Mouse (Mus musculus) heart, adult 2 months (tissue): ENCODE data around the gene Gm572. TPM values are rescaled to one million over a fixed set of nuclear protein-coding genes. Genes with fewer than 3 reads are reported as not detected.

Experiments
- DNase-seq, 2 experiments: peaks; one replicate each; pipeline ENCODE4 v3.0.0; 2021
- H3K27ac ChIP-seq: fragments of 200-600 bp; 2 replicates; pipeline ENCODE4 v1.8.1; 2022
- H3K27me3 ChIP-seq: fragments of 200-500 bp; 2 replicates; pipeline ENCODE4 v1.6.1; 2012; ENCODE audit warnings: mild to moderate bottlenecking, low read length, inconsistent platforms, mixed read lengths; ENCODE audit not compliant: control insufficient read depth, insufficient read depth
- H3K36me3 ChIP-seq: fragments of 200-500 bp; 2 replicates; pipeline ENCODE4 v1.6.1; 2012; ENCODE audit warnings: low read length, inconsistent platforms; ENCODE audit not compliant: control insufficient read depth, insufficient read depth
- H3K4me1 ChIP-seq: fragments of 200-500 bp; 2 replicates; pipeline ENCODE4 v1.6.1; 2011; ENCODE audit warnings: low read length; ENCODE audit not compliant: control insufficient read depth, insufficient read depth
- H3K4me3 ChIP-seq: fragments of 200-600 bp; 2 replicates; pipeline ENCODE4 v1.8.1; 2022
- H3K79me2 ChIP-seq: fragments of 200-500 bp; replicated peaks from 2 replicates; pipeline ENCODE4 v1.6.1; 2012; ENCODE audit warnings: mild to moderate bottlenecking, inconsistent platforms, low read length, moderate library complexity, mixed read lengths; ENCODE audit not compliant: control insufficient read depth, insufficient read depth
- H3K9ac ChIP-seq: fragments of 200-500 bp; 2 replicates; pipeline ENCODE4 v1.6.1; 2012; ENCODE audit warnings: low read depth, mild to moderate bottlenecking, control low read depth, inconsistent platforms, low read length, mixed read lengths
- CTCF ChIP-seq: fragments of 200-600 bp; IDR thresholded peaks from 2 replicates; pipeline ENCODE4 v1.8.1; 2022; ENCODE audit warnings: antibody characterized with exemption, mild to moderate bottlenecking, moderate library complexity
- EP300 ChIP-seq: fragments of 200-500 bp; IDR thresholded peaks from 2 replicates; pipeline ENCODE4 v1.6.1; 2011; ENCODE audit warnings: low read depth, low read length, control low read depth; ENCODE audit not compliant: insufficient read depth
- POLR2A ChIP-seq: fragments of 200-500 bp; IDR thresholded peaks from 2 replicates; pipeline ENCODE4 v1.6.1; 2011; ENCODE audit warnings: mild to moderate bottlenecking, low read depth, low read length, control low read depth; ENCODE audit not compliant: insufficient read depth
- WGBS: fragments of 180-500 bp; shearing (Covaris S2); methylation state at CpG from one replicate; pipeline ENCODE4 v1.1.7; 2018; 5-methylcytosine and 5-hydroxymethylcytosine counted together
- intact Hi-C: fragments of 180-260 bp; cut with DNase I; formaldehyde crosslinking; loops from one replicate; pipeline ENCODE4 v1.15.1; 2025
- polyA plus RNA-seq: library from polyadenylated mRNA; depleted of rRNA; stranded (reverse); fragments of >200 nt; gene quantifications from 2 replicates; pipeline ENCODE4 v1.2.3, GENCODE M21; 2012; rRNA removed
- total RNA-seq, 2 experiments: library from RNA; stranded (reverse); gene quantifications; 2 replicates each; pipeline ENCODE4 v1.2.3; 2021

The Gm572 gene
- total and polyA plus RNA-seq, 3 experiments = 1.9 to 5.0 (median 4.5) TPM

DNA sequence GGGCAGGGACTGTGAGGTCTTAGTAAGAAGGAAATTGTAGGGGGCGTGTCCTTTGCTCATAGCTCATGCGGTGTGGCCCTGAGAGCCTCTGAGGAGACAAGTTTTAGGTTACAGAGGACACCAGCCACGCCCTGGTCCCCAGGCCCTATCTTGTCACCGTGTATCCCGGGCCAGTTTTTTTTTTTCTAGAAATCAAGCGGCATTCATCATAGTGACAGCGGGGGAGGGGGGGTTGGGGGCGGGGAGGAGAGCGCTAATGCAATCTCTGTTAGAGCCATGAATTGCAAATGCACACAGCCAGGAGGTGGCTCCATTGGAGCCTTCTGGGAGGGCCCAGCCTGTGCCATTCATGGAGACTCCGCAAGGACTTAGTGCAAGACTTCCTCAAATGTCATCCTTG, 68.2 kb downstream of the Gm572 start:
- H3K36me3 ChIP-seq = no peaks in the 10 kb centered on the region
- H3K27ac ChIP-seq = no peak overlapping the region
- H3K9ac ChIP-seq = no peak overlapping the region
- TF ChIP-seq POLR2A (no peak), EP300 (no peak), CTCF (no peak)
- H3K27me3 ChIP-seq = no peaks in the 10 kb centered on the region
- no peak overlapping the region for H3K4me3 ChIP-seq
- H3K79me2 ChIP-seq = no peaks in the 10 kb centered on the region
- intact Hi-C loops = no loop called here
- DNase-seq = no peak
- no peaks in the 10 kb centered on the region for H3K4me1 ChIP-seq
- WGBS = 32% methylated on average over 10 of the region's 10 CpGs

DNA sequence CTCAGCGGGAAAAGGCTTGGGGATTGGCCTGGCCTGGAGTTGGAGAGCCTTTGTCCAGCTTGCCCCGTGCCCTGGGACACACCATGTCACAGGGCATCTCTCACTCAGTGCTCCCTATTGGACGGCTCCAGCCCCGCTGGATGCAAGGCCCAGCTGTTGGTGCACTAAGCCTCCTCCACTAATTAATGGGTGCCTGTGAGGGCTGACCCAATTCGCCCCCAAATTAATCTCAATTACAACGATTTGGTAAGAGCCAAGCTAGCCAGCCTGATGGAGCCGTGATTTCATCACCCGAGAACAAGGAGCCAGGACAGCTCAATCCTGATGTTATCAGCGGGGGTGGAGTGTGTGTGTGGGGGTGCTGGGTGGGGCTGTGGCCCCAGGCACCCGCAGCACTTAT, 69.5 kb downstream of the Gm572 start:
- intact Hi-C loops = no loop called here
- H3K79me2 ChIP-seq = no peaks in the 10 kb centered on the region
- 65% methylated on average over 10 of the region's 10 CpGs for WGBS
- H3K4me1 ChIP-seq = no peaks in the 10 kb centered on the region
- H3K27me3 ChIP-seq = no peaks in the 10 kb centered on the region
- TF ChIP-seq EP300 (no peak), CTCF (no peak), POLR2A (no peak)
- no peak for DNase-seq
- no peaks in the 10 kb centered on the region for H3K36me3 ChIP-seq
- H3K27ac ChIP-seq = no peak overlapping the region
- H3K9ac ChIP-seq = no peak overlapping the region
- no peak overlapping the region for H3K4me3 ChIP-seq

DNA sequence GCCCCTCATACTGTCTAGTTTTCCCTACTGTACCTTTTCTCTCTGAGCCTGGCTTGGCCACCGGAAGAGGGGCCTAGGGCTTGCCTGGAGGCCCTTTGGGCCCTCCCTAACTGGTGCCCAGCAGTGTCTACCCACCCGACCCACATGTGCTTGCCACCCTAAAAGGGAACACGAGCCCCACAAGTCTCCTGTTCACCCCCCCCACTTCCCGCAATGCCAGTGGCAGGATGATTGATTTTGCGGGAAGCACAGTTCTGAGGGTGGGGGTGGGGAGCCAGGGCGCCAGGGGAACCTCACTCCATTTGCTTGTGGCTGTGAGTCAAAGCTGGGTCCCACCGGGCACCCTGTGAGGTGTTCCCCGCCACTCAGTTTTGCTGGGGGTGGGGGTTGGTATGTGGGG, 70.9 kb downstream of the Gm572 start:
- TF ChIP-seq CTCF (no peak), EP300 (no peak), POLR2A (no peak)
- no peaks in the 10 kb centered on the region for H3K4me1 ChIP-seq
- H3K79me2 ChIP-seq = no peaks in the 10 kb centered on the region
- no peaks in the 10 kb centered on the region for H3K36me3 ChIP-seq
- intact Hi-C loops = no loop called here
- H3K9ac ChIP-seq = no peak overlapping the region
- no peaks in the 10 kb centered on the region for H3K27me3 ChIP-seq
- no peak overlapping the region for H3K4me3 ChIP-seq
- 82% methylated on average over 8 of the region's 8 CpGs for WGBS
- DNase-seq = no peak
- no peak overlapping the region for H3K27ac ChIP-seq

DNA sequence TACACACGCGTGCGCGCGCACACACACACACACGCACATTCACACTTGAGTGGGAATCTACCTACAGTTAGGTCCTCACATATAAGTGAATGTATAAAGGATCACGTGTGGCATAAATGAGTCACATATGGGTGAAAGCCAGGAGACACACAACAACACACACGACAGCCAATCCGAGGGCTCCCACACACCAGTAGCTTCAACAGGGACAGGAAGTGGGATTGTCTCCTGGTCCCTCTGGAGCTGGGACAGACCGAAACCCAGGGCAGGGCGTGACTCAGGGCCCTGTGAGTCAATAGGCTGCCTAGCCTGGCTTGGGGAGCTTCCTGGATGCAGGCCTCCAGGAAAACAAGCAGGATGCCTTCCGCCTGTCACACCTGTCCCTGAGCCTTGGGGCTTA, 71.6 kb downstream of the Gm572 start:
- no peak overlapping the region for H3K4me3 ChIP-seq
- no peak for DNase-seq
- WGBS = 70% methylated on average over 12 of the region's 12 CpGs
- H3K36me3 ChIP-seq = no peaks in the 10 kb centered on the region
- no peaks in the 10 kb centered on the region for H3K27me3 ChIP-seq
- no peaks in the 10 kb centered on the region for H3K4me1 ChIP-seq
- no peak overlapping the region for H3K9ac ChIP-seq
- intact Hi-C loops = no loop called here
- TF ChIP-seq EP300 (no peak), POLR2A (no peak), CTCF (no peak)
- no peaks in the 10 kb centered on the region for H3K79me2 ChIP-seq
- H3K27ac ChIP-seq = no peak overlapping the region

GRCm38 (mm10) chr4:148715396-148715795, 72.3 kb downstream of the Gm572 start:
- Histone ChIP-seq H3K27ac (no peak overlapping the region), H3K4me1 (no peaks in the 10 kb centered on the region), H3K4me3 (no peak overlapping the region), H3K9ac (no peak overlapping the region), H3K36me3 (no peaks in the 10 kb centered on the region), H3K27me3 (no peaks in the 10 kb centered on the region), H3K79me2 (no peaks in the 10 kb centered on the region)
- 48% methylated on average over 3 of the region's 3 CpGs for WGBS
- TF ChIP-seq CTCF = peak; percentile 58
- no peak for TF ChIP-seq POLR2A
- DNase-seq = no peak
- intact Hi-C loops = no loop called here

Other genes starting within 250 kb of the Gm572 start
- gene Ubiad1, start 198.5 kb upstream of the Gm572 start, total RNA-seq = 10 to 100 TPM; 17.8 to 20.9 TPM
- gene Ubiad1, start 198.5 kb upstream of the Gm572 start, polyA plus RNA-seq = 25.1 and 25.5 TPM in 2 replicates
- 10 to 100 TPM; 40.9 to 49.7 TPM for gene Mtor, start 194.7 kb upstream of the Gm572 start, total RNA-seq
- 18.6 and 25.7 TPM in 2 replicates for gene Mtor, start 194.7 kb upstream of the Gm572 start, polyA plus RNA-seq
- 1 to 10 TPM; 2.5 TPM for gene Angptl7, start 142.9 kb upstream of the Gm572 start, total RNA-seq
- 3.7 and 4.4 TPM in 2 replicates for gene Angptl7, start 142.9 kb upstream of the Gm572 start, polyA plus RNA-seq
- 10 to 100 TPM; 38.7 to 39.6 TPM for gene Exosc10, start 84.9 kb upstream of the Gm572 start, total RNA-seq
- 21.9 and 27.2 TPM in 2 replicates for gene Exosc10, start 84.9 kb upstream of the Gm572 start, polyA plus RNA-seq
- gene Srm, start 51.8 kb upstream of the Gm572 start, total RNA-seq = 10 to 100 TPM; 14.8 to 16.8 TPM
- 20.4 and 21.9 TPM in 2 replicates for gene Srm, start 51.8 kb upstream of the Gm572 start, polyA plus RNA-seq
- under 1 TPM; 0.29 to 0.52 TPM for gene Masp2, start 40.8 kb upstream of the Gm572 start, total RNA-seq
- gene Masp2, start 40.8 kb upstream of the Gm572 start, polyA plus RNA-seq = 0.47 and 2.3 TPM in 2 replicates
- 100 to 1,000 TPM; 116 to 119 TPM for gene Tardbp, start 16.3 kb upstream of the Gm572 start, total RNA-seq
- gene Tardbp, start 16.3 kb upstream of the Gm572 start, polyA plus RNA-seq = 70.5 and 156 TPM in 2 replicates
- 10 to 100 TPM; 42.5 to 47.0 TPM for gene Casz1, start 161.1 kb downstream of the Gm572 start, total RNA-seq
- 21.2 and 22.4 TPM in 2 replicates for gene Casz1, start 161.1 kb downstream of the Gm572 start, polyA plus RNA-seq